Mouse (Mus musculus) layer of hippocampus, adult 9-10 months (tissue): ENCODE data around the gene Gm4307.
"Not testable (repeated sequence)": the region's sequence is repeated elsewhere in the genome, so short reads cannot be mapped to it uniquely, and the experiment has no call there.

Experiments used
- DNase-seq: peaks from one replicate; pipeline ENCODE4 v3.0.0; 2022; ENCODE audit warnings: low spot score

Gene Gm4307

GRCm38 (mm10) chr10:100361038-100361437 is at the start of gene Gm4307:
Gene Gm4307 (plus strand): TSS chr10:100361338.
- not testable (repeated sequence) for DNase-seq

- not testable (repeated sequence) for DNase-seq
Observed at GRCm38 (mm10) chr10:100335376-100335775, 25.8 kb upstream of the Gm4307 start, which contains the start of gene Gm4301. Gene Gm4301 (plus strand): TSS chr10:100335676.

- DNase-seq: not testable (repeated sequence)
Observed at GRCm38 (mm10) chr10:100340536-100340935, 20.6 kb upstream of the Gm4307 start, which contains the start of gene Gm4302. Gene Gm4302 (plus strand): TSS chr10:100340836.

GRCm38 (mm10) chr10:100345672-100346071 is 15.5 kb upstream of the Gm4307 start, which contains the start of gene Gm4303:
Gene Gm4303 (plus strand): TSS chr10:100345972.
- DNase-seq: not testable (repeated sequence)

GRCm38 (mm10) chr10:100350793-100351192 is 10.3 kb upstream of the Gm4307 start, which contains the start of gene Gm4305:
Gene Gm4305 (plus strand): TSS chr10:100351093.
- not testable (repeated sequence) for DNase-seq

- not testable (repeated sequence) for DNase-seq
Observed at GRCm38 (mm10) chr10:100356841-100357240, 4.3 kb upstream of the Gm4307 start.

GRCm38 (mm10) chr10:100382460-100382859 is 21.3 kb downstream of the Gm4307 start, which contains the start of gene Gm4312:
Gene Gm4312 (minus strand): TSS chr10:100382560.
- not testable (repeated sequence) for DNase-seq

- DNase-seq: not testable (repeated sequence)
Observed at GRCm38 (mm10) chr10:100402301-100402700, 41.2 kb downstream of the Gm4307 start.
